Mouse (Mus musculus) lung, adult 2 months (tissue): ENCODE results near the gene Elovl7. TPM values are rescaled to one million over a fixed set of nuclear protein-coding genes. Genes with fewer than 3 reads are reported as not detected.
A peak's percentile ranks its signal among the peaks of the same experiment; 100 is the strongest.

ENCODE experiments used
- DNase-seq: peaks from one replicate; pipeline ENCODE4 v3.0.0; 2022
- H3K4me1 ChIP-seq: fragments of 200-500 bp; 2 replicates; pipeline ENCODE4 v1.6.1; 2011; ENCODE audit warnings: low read length; ENCODE audit not compliant: control insufficient read depth, insufficient read depth
- H3K4me3 ChIP-seq: fragments of 200-500 bp; replicated peaks from 2 replicates; pipeline ENCODE3; 2011; ENCODE audit warnings: low read depth, mild to moderate bottlenecking, control low read depth, low read length; ENCODE audit errors: extremely low read depth
- CTCF ChIP-seq: fragments of 200-500 bp; IDR thresholded peaks from 2 replicates; pipeline ENCODE4 v1.5.1; 2011; ENCODE audit warnings: mild to moderate bottlenecking, low read length, control low read depth; ENCODE audit not compliant: insufficient read depth
- POLR2A ChIP-seq: fragments of 200-500 bp; IDR thresholded peaks from 2 replicates; pipeline ENCODE4 v1.6.1; 2011; ENCODE audit warnings: low read depth, mild to moderate bottlenecking, control low read depth, low read length, borderline replicate concordance; ENCODE audit errors: extremely low read depth
- WGBS: fragments of 180-500 bp; shearing (Covaris S2); methylation state at CpG from one replicate; pipeline ENCODE4 v1.1.7; 2018; 5-methylcytosine and 5-hydroxymethylcytosine counted together
- polyA plus RNA-seq: library from polyadenylated mRNA; depleted of rRNA; stranded (reverse); fragments of >200 nt; gene quantifications from 2 replicates; pipeline ENCODE4 v1.2.3, GENCODE M21; 2012

Gene Elovl7
- polyA plus RNA-seq, 1 experiment, result 4.8 TPM

GRCm38 (mm10) chr13:108297350-108298093, 83.3 kb downstream of the Elovl7 start:
- Histone ChIP-seq H3K4me1 (peaks cover 6% of the 10 kb centered on the region), H3K4me3 (peak overlapping the region; percentile 43)
- TF ChIP-seq POLR2A, result peak; percentile 28; the same call in 1 of the 2 replicates
- TF ChIP-seq CTCF, result no peak
- DNase-seq, result peak; percentile 21
- WGBS, result 7% methylated on average over 12 of the region's 12 CpGs

GRCm38 (mm10) chr13:108298241-108298640, 84.0 kb downstream of the Elovl7 start:
- no peak for DNase-seq
- 46% methylated on average over 5 of the region's 5 CpGs for WGBS
- Histone ChIP-seq H3K4me1 (peaks cover 6% of the 10 kb centered on the region), H3K4me3 (no peak overlapping the region)
- TF ChIP-seq POLR2A (no peak), CTCF (no peak)

GRCm38 (mm10) chr13:108300346-108300950, 86.2 kb downstream of the Elovl7 start:
- 23% methylated on average over 5 of the region's 5 CpGs for WGBS
- TF ChIP-seq POLR2A (no peak), CTCF (peak; percentile 20; the same call in 1 of the 2 replicates)
- Histone ChIP-seq H3K4me3 (no peak overlapping the region), H3K4me1 (peaks cover 6% of the 10 kb centered on the region)
- peak; percentile 8 for DNase-seq

- Histone ChIP-seq H3K4me1 (peaks cover 6% of the 10 kb centered on the region), H3K4me3 (no peak overlapping the region)
- DNase-seq, result no peak
- 67% methylated on average over 7 of the region's 7 CpGs for WGBS
- TF ChIP-seq CTCF (no peak), POLR2A (no peak)
Observed at GRCm38 (mm10) chr13:108301411-108301810, 87.2 kb downstream of the Elovl7 start.

GRCm38 (mm10) chr13:108302957-108303675, 88.9 kb downstream of the Elovl7 start:
- WGBS, result 64% methylated on average over 7 of the region's 7 CpGs
- no peak for TF ChIP-seq POLR2A
- no peak for TF ChIP-seq CTCF
- peaks cover 6% of the 10 kb centered on the region for H3K4me1 ChIP-seq
- no peak overlapping the region for H3K4me3 ChIP-seq
- no peak for DNase-seq

GRCm38 (mm10) chr13:108303841-108304240, 89.6 kb downstream of the Elovl7 start:
- TF ChIP-seq POLR2A (no peak), CTCF (no peak)
- WGBS, result 63% methylated on average over 1 of the region's 1 CpGs
- H3K4me1 ChIP-seq, result peaks cover 6% of the 10 kb centered on the region
- no peak overlapping the region for H3K4me3 ChIP-seq
- DNase-seq, result no peak

- Histone ChIP-seq H3K4me1 (peaks cover 6% of the 10 kb centered on the region), H3K4me3 (no peak overlapping the region)
- TF ChIP-seq CTCF (no peak), POLR2A (no peak)
- WGBS, result 36% methylated on average over 2 of the region's 2 CpGs
- DNase-seq, result no peak
Observed at GRCm38 (mm10) chr13:108304680-108305079, 90.5 kb downstream of the Elovl7 start.

- peak; percentile 27; the same call in 1 of the 2 replicates for TF ChIP-seq POLR2A
- TF ChIP-seq CTCF, result no peak
- WGBS, result under 1% methylated on average over 48 of the region's 48 CpGs
- Histone ChIP-seq H3K4me1 (peaks cover 7% of the 10 kb centered on the region; the same call in 1 of the 2 replicates), H3K4me3 (peak within 1 kb of the TSS; percentile 84)
- DNase-seq, result peak; percentile 94
Observed at GRCm38 (mm10) chr13:108315702-108316486, 101.7 kb downstream of the Elovl7 start, which contains the start of gene Depdc1b. Depdc1b (plus strand) TSS chr13:108316332.

GRCm38 (mm10) chr13:108316487-108316903, 102.3 kb downstream of the Elovl7 start:
- H3K4me1 ChIP-seq, result peaks cover 7% of the 10 kb centered on the region; the same call in 1 of the 2 replicates
- under 1% methylated on average over 32 of the region's 32 CpGs for WGBS
- no peak for TF ChIP-seq POLR2A
- no peak for TF ChIP-seq CTCF
- DNase-seq, result no peak
- peak overlapping the region; percentile 65 for H3K4me3 ChIP-seq
